Comparison of ENCODE assay signal across 11 mouse cellular contexts in genomic region chr2:168979742-168980141, GRCm38 (mm10). TPM values are rescaled to one million over a fixed set of nuclear protein-coding genes. Genes with fewer than 3 reads are reported as not detected.
DNase-seq lines count a peak whose midpoint lies in the region; ATAC-seq and TF ChIP-seq lines count a peak whose summit lies in the region.
"Had no signal": no experiment of that assay in that cellular context is flagged by ENCODE, and none has a peak within 500 bp of the region (broad histone marks: within the 10 kb centered on the region; RNA-seq: fewer than 3 reads in every experiment).

No protein-coding gene starts in this region.

- DNase-seq in forebrain, postnatal 0 days, result no peak
- DNase-seq in forebrain, embryonic 10.5 days (ENCODE audit: extremely low spot score, low spot score), result no peak
- DNase-seq in midbrain, embryonic 11.5 days (ENCODE audit: low spot score, missing footprints), result peak; percentile 85
- peak; percentile 74 for DNase-seq in embryo, embryonic 10 days (ENCODE audit: low spot score)
- no peak for DNase-seq in midbrain, postnatal 0 days (ENCODE audit: low spot score)
- no peak for DNase-seq in ovary, postnatal 14 days (ENCODE audit: low spot score)
- no peak for DNase-seq in T-cell, adult 2 months (ENCODE audit: low spot score)
- DNase-seq: gastrocnemius, postnatal 10 days had no signal

- ATAC-seq in forebrain, postnatal 0 days, result no peak
- no peak for ATAC-seq in midbrain, embryonic 11.5 days (ENCODE audit: low FRiP score)
- ATAC-seq in midbrain, embryonic 13.5 days, result no peak
- ATAC-seq in midbrain, postnatal 0 days (ENCODE audit: low FRiP score), result no peak

- H3K4me2 ChIP-seq in forebrain, postnatal 0 days (ENCODE audit: low read depth), result no peak overlapping the region
- no peak overlapping the region for H3K4me2 ChIP-seq in midbrain, embryonic 11.5 days
- H3K4me2 ChIP-seq in midbrain, embryonic 13.5 days (replicated peaks), result no peak overlapping the region
- H3K4me2 ChIP-seq in midbrain, postnatal 0 days (ENCODE audit: low read depth, low read length, poor library complexity, severe bottlenecking), result no peak overlapping the region
- H3K4me2 ChIP-seq: kidney, embryonic 15.5 days; limb, embryonic 15.5 days had no signal

- H3K27me3 ChIP-seq in forebrain, postnatal 0 days (ENCODE audit: insufficient read depth, low read length), result no peaks in the 10 kb centered on the region
- no peaks in the 10 kb centered on the region for H3K27me3 ChIP-seq in forebrain, embryonic 10.5 days (ENCODE audit: poor library complexity, severe bottlenecking)
- no peaks in the 10 kb centered on the region for H3K27me3 ChIP-seq in midbrain, embryonic 11.5 days (ENCODE audit: control insufficient read depth, insufficient read depth, low read length)
- H3K27me3 ChIP-seq in midbrain, embryonic 13.5 days, result no peaks in the 10 kb centered on the region
- H3K27me3 ChIP-seq in midbrain, postnatal 0 days (ENCODE audit: insufficient read depth, low read length), result no peaks in the 10 kb centered on the region
- H3K27me3 ChIP-seq: kidney, embryonic 15.5 days; limb, embryonic 15.5 days had no signal

- H3K36me3 ChIP-seq in forebrain, postnatal 0 days (ENCODE audit: insufficient read depth), result no peaks in the 10 kb centered on the region
- no peaks in the 10 kb centered on the region for H3K36me3 ChIP-seq in forebrain, embryonic 10.5 days (replicated peaks)
- no peaks in the 10 kb centered on the region for H3K36me3 ChIP-seq in midbrain, embryonic 11.5 days (ENCODE audit: control insufficient read depth, insufficient read depth, low read length)
- H3K36me3 ChIP-seq in midbrain, embryonic 13.5 days, result no peaks in the 10 kb centered on the region
- H3K36me3 ChIP-seq in midbrain, postnatal 0 days (ENCODE audit: insufficient read depth, low read length), result no peaks in the 10 kb centered on the region
- H3K36me3 ChIP-seq: kidney, embryonic 15.5 days; limb, embryonic 15.5 days had no signal

- H3K4me3 ChIP-seq in forebrain, postnatal 0 days (ENCODE audit: low read depth, low read length), result no peak overlapping the region
- no peak overlapping the region for H3K4me3 ChIP-seq in forebrain, embryonic 10.5 days
- no peak overlapping the region for H3K4me3 ChIP-seq in midbrain, embryonic 11.5 days (ENCODE audit: low read depth, low read length)
- H3K4me3 ChIP-seq in midbrain, embryonic 13.5 days (replicated peaks), result no peak overlapping the region
- H3K4me3 ChIP-seq in midbrain, postnatal 0 days (ENCODE audit: low read depth, low read length), result no peak overlapping the region
- H3K4me3 ChIP-seq: kidney, embryonic 15.5 days; limb, embryonic 15.5 days had no signal

- WGBS in forebrain, postnatal 0 days, result 54% methylated on average over 11 of the region's 11 CpGs
- WGBS in forebrain, embryonic 10.5 days, result 50% methylated on average over 11 of the region's 11 CpGs
- WGBS in midbrain, embryonic 11.5 days, result 51% methylated on average over 11 of the region's 11 CpGs
- 42% methylated on average over 11 of the region's 11 CpGs for WGBS in midbrain, embryonic 13.5 days
- 64% methylated on average over 11 of the region's 11 CpGs for WGBS in midbrain, postnatal 0 days

- no peaks in the 10 kb centered on the region for H3K4me1 ChIP-seq in forebrain, postnatal 0 days (ENCODE audit: insufficient read depth)
- H3K4me1 ChIP-seq in forebrain, embryonic 10.5 days, result peaks cover 12% of the 10 kb centered on the region; the same call in 1 of the 2 replicates
- H3K4me1 ChIP-seq in midbrain, embryonic 11.5 days (ENCODE audit: control insufficient read depth, insufficient read depth, low read length), result no peaks in the 10 kb centered on the region
- H3K4me1 ChIP-seq in midbrain, embryonic 13.5 days (replicated peaks), result no peaks in the 10 kb centered on the region
- no peaks in the 10 kb centered on the region for H3K4me1 ChIP-seq in midbrain, postnatal 0 days (ENCODE audit: insufficient read depth, low read length)
- H3K4me1 ChIP-seq: kidney, embryonic 15.5 days had no signal

- no peak overlapping the region for H3K27ac ChIP-seq in forebrain, postnatal 0 days (ENCODE audit: low read depth, low read length)
- H3K27ac ChIP-seq in forebrain, embryonic 10.5 days, result no peak overlapping the region
- no peak overlapping the region for H3K27ac ChIP-seq in midbrain, embryonic 11.5 days (ENCODE audit: low read depth, low read length)
- no peak overlapping the region for H3K27ac ChIP-seq in midbrain, embryonic 13.5 days
- H3K27ac ChIP-seq in midbrain, postnatal 0 days (ENCODE audit: low read depth, low read length), result no peak overlapping the region
- H3K27ac ChIP-seq: kidney, embryonic 15.5 days; limb, embryonic 15.5 days had no signal

- peak; percentile 47 for TF ChIP-seq CTCF in forebrain, postnatal 0 days (IDR thresholded peaks at IDR 0.05; ENCODE audit: low read depth)
- peak; percentile 39 for TF ChIP-seq CTCF in midbrain, postnatal 0 days (IDR thresholded peaks at IDR 0.05)

- no peaks in the 10 kb centered on the region for H3K9me3 ChIP-seq in forebrain, postnatal 0 days (ENCODE audit: low read length)
- H3K9me3 ChIP-seq in forebrain, embryonic 10.5 days, result no peaks in the 10 kb centered on the region
- H3K9me3 ChIP-seq in midbrain, embryonic 11.5 days (ENCODE audit: control insufficient read depth, low read length), result no peaks in the 10 kb centered on the region
- no peaks in the 10 kb centered on the region for H3K9me3 ChIP-seq in midbrain, embryonic 13.5 days
- no peaks in the 10 kb centered on the region for H3K9me3 ChIP-seq in midbrain, postnatal 0 days (ENCODE audit: low read length)
- H3K9me3 ChIP-seq: kidney, embryonic 15.5 days; limb, embryonic 15.5 days had no signal

- H3K9ac ChIP-seq in forebrain, postnatal 0 days, result no peak overlapping the region
- H3K9ac ChIP-seq in midbrain, embryonic 11.5 days (ENCODE audit: low read length), result no peak overlapping the region
- H3K9ac ChIP-seq in midbrain, embryonic 13.5 days (replicated peaks), result no peak overlapping the region
- no peak overlapping the region for H3K9ac ChIP-seq in midbrain, postnatal 0 days (replicated peaks; ENCODE audit: low read length, poor library complexity, severe bottlenecking)
- H3K9ac ChIP-seq: kidney, embryonic 15.5 days; limb, embryonic 15.5 days had no signal

RNA-seq across cellular contexts. Expression of gene Zfp64, which starts 24.4 kb away (rescaled TPM):
- 26.0 and 32.3 TPM in 2 replicates for total RNA-seq in forebrain, postnatal 0 days (2014; rRNA removed)
- 27.6 and 29.6 TPM in 2 replicates for polyA plus RNA-seq in forebrain, postnatal 0 days (2015; fragmentation: Nextera tagmentation; extraction: Ambion mirVana)
- polyA plus RNA-seq in forebrain, embryonic 10.5 days (2016; fragmentation: Nextera tagmentation; extraction: Ambion mirVana), result 35.4 and 40.1 TPM in 2 replicates
- 35.6 and 39.4 TPM in 2 replicates for polyA plus RNA-seq in midbrain, embryonic 11.5 days (2014; fragmentation: Nextera tagmentation; extraction: Ambion mirVana)
- 41.6 and 42.0 TPM in 2 replicates for polyA plus RNA-seq in midbrain, embryonic 13.5 days (2015; fragmentation: Nextera tagmentation; extraction: Ambion mirVana)
- total RNA-seq in midbrain, postnatal 0 days (2014; rRNA removed), result 37.9 and 57.7 TPM in 2 replicates
- polyA plus RNA-seq in midbrain, postnatal 0 days (2015; fragmentation: Nextera tagmentation; extraction: Ambion mirVana), result 33.5 and 34.2 TPM in 2 replicates

Comparison
In these comparisons a context has a peak if more than half of its experiments do, and no peak if none do; other contexts are left out.
1. DNase-seq: peak in midbrain, embryonic 11.5 days (single experiment) and embryo, embryonic 10 days (single experiment); none in forebrain, postnatal 0 days (single experiment), forebrain, embryonic 10.5 days (single experiment), midbrain, postnatal 0 days (single experiment), ovary, postnatal 14 days (single experiment) and T-cell, adult 2 months (single experiment).